Mouse (Mus musculus) limb, embryonic 11.5 days (tissue): ENCODE measurements around the gene Pou1f1. TPM values are rescaled to one million over a fixed set of nuclear protein-coding genes. Genes with fewer than 3 reads are reported as not detected.

Experiments
- polyA plus RNA-seq: library from polyadenylated mRNA; unstranded; fragments of >200 nt; fragmentation: Nextera tagmentation; extraction: Ambion mirVana; gene quantifications from 2 replicates; pipeline ENCODE4 v1.2.1, GENCODE M21; 2014

Gene Pou1f1
- polyA plus RNA-seq, 1 experiment from 2014 or later: not detected

Other genes with a start within 250 kb of the Pou1f1 start
- gene Chmp2b, start 42.2 kb downstream of the Pou1f1 start, polyA plus RNA-seq: 71.5 and 72.0 TPM in 2 replicates